Mouse (Mus musculus) kidney, postnatal 10 days (tissue): ENCODE data around the gene Nell2.

ENCODE experiments used
- DNase-seq: peaks from one replicate; pipeline ENCODE4 v3.0.0; 2021; ENCODE audit warnings: mixed read lengths

The Nell2 gene

DNA sequence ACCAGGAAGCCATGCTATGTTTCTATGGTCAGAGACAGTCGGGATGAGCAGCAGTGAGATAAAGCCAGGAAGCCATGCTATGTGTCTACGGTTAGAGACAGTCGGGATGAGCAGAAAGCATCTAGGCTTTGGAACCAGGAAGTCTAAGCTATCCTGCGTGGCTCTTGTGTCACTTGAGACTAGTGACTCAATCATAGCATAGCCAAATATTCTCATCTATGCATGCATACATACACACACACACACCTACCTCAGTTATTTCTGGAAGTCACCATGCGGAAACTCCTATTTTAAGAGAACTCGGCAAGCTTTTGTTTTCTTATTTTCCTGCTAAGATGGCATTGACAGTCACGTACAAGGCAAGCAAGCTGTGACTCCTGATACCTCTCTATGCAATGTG, 457.5 kb downstream of the Nell2 start:
- no peak for DNase-seq

DNA sequence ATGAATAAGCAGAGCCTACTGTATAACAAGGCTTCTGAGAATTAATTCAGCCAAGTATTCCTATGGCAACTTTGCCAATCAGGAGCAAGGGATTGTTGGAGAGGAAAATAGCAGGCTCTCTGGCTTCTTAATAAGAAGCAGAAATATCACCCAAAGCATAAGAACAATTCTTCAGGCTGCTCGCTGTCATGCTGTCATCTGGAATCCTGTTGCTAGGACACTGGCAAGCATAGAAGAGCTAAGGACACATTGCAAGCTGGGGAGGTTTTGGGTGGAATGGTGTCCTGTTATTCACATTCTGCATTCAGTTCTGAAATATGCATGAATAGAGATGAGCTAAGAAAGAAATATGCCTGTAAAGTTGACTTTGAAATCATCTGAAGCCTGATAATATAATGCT, 459.6 kb downstream of the Nell2 start:
- DNase-seq: no peak

DNA sequence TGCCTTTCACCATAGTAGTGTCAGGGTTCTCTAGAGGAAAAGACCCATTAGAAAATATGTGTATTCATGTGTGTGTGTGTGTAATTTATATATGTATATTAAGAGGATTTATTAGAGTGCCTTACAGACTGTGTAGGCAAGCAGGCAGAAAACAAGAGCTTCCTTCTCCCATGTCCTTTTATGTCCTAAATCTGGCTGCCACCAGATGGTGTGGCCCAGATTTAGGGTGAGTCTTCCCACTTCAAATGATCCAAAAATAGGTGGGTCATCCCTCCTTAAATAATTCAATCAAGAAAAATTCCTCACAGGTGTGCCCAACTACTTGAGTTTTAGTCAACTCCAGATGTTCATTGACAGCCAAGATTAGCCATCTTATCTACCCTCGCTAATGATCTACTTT, 460.3 kb downstream of the Nell2 start:
- DNase-seq: no peak

DNA sequence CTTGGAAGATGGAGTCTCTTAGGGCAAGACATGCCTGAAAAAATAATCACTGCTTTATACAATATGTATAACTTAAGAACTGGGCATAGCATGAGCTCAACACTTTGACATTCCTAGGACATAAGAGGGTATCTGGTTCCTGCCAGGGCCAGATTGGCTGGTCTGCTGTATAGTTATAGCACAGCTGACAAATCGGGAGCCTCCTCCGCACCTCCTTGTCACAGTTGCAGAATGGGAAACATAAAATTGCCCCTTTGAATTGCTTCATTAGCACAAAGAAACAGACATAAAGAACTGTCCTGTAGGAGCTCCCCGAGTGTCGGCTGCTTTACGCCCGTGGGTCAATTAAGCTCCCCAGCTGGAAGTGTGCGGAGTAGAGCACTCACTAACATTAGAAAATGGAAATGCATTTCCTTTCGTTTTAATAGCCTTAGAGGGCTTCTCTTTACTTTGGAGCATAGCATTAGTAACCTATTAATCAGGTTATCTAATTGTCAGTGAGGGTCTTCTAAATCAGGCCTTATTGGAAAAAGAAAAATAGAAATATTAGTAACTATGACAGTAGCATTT, 473.2 kb downstream of the Nell2 start:
- DNase-seq: no peak

DNA sequence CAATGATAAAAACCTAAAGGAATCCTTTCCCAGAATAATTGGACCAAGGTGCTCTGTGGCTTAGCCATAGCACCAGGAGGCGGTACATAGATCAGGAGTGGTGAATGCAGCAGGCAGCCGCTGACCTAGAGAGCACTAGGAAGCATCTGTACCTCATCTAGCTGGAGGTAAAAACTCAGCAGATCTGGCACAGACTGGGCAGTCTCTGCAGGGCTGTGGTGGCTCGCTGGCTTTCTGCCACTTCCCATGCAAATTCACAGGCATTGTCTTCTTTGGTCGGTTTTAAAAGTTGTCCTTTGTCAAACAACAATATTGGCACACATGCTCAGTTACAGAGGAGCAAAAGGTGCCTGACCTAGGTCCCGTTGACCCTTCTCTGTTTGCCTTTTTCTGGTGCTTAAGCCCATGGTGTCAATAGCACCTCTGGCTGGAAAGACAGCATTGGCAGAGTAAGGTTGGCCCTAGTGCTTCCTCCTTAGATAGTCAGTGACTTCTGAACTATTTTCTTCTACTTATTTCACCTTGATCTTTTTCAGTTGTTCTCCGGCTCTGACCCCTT, 479.1 kb downstream of the Nell2 start:
- DNase-seq: no peak

DNA sequence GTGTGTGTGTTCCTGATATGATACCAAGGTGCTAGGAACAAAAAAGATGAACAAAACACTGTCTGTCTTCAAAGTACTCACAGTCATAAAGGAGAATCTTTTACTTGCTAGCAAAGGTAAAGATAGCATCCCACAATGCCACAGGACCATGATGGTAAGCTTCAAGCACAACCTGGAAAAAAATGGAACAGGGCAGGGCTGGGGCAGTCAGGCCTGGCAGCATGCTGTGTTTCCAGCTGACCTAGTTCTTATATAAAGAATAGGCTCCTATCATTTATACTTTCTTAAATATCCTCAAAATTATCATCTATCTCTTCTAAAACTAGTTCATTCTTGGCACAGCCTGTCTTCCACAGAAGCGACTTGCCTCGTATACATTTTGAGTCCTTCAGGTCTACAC, 480.9 kb downstream of the Nell2 start:
- no peak for DNase-seq

DNA sequence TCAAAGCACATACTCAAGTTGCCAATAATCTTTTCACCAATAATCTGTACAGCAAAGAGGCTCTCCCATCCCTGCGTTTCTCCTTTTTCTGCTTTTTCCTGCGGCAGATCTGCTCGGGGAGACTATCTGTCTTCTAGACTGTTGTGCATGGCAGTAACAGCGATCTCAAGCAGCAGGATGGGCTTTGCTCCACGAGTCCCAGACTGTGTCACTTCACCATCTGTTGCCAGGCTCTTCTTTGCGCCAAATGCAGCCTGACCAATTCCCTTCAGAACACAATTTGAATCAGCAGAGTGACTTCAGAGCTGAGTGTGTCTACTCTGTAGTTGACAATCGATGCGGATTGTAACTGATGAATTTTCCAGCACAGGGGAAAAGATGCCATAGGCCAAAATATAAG, 484.3 kb downstream of the Nell2 start:
- DNase-seq: no peak

DNA sequence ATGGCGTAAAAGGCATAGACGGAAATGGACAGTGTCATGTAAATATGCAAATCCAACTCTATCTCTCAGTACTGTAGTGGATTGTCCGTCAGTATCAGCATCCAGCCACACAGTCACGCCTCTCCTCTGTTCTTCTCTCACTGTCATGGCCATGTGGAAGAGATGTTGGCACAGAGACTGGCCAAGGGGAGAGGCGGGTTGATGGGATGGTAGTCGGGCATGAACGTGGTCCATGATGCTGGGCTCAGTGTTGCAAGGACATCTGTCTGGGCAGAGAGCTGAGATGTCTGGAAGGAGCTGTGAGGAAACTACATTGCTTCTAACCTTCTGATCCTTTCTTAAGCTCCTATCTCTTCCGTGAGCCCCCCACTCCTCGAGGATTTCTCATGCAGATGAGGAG, 485.9 kb downstream of the Nell2 start:
- DNase-seq: no peak

DNA sequence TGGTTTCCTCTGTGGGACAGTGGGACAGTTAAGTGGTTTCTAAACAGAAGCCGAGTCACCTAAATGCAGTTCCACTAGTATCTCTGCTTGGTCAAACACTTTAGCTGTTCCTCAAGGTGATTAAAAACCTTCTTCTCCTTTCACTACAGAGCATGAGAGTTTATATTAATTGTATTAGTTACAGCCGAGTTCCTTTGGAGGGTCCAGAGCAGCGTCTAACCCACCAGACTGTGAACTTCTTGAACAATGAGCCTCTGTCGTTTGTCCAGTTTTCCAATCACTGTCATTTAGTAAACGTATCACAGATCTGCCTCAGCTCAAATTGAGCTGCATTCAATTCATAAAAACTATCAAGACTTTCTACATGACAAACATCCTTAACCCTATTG, 498.9 kb downstream of the Nell2 start:
- DNase-seq: no peak

DNA sequence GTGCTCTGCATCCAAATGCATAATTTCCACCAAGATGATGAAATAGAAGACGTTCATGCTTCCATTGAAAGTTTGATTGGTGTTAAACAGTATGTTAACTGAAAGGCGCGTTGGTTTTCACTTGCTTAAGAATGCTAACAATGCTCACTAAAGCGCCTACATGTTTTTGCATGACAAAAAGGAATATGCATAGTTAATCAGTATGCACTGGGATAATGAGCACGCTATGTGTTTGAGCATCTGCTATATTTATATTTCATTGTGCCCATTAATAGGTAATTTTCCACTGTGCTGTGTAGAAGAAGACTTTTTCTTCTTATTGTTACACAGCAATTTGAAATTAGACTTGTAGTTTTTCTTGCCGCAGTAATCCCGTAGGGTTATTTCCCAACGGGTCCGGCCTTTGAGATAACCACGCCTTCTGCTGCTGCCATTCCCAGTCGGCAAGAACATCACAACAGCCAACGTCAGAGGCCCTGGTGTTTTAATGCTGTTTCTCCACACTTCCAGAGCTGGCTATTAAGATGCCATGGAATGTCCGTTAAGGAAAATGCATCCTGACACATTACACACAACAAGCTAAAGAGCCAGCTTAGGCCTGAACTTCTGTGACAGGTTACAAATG, 499.4 kb downstream of the Nell2 start:
- no peak for DNase-seq
